Mouse (Mus musculus) spleen, adult 2 months (tissue): ENCODE measurements around the gene Ubc.

Experiments used
- CTCF ChIP-seq: fragments of 200-500 bp; IDR thresholded peaks from 2 replicates; pipeline ENCODE4 v1.5.1; 2011; ENCODE audit warnings: mild to moderate bottlenecking, inconsistent platforms; ENCODE audit not compliant: insufficient read depth, insufficient read length, insufficient replicate concordance; ENCODE audit errors: extremely low read depth
- POLR2A ChIP-seq: fragments of 200-500 bp; IDR thresholded peaks from 2 replicates; pipeline ENCODE4 v1.6.1; 2011; ENCODE audit warnings: low read depth, low read length, inconsistent platforms

GRCm38 (mm10) chr5:125344296-125344695 lies 45.7 kb downstream of the Ubc start:
- no peak for TF ChIP-seq CTCF
- no peak for TF ChIP-seq POLR2A
